Mouse (Mus musculus): ENCODE measurements around the gene Foxi1.
"Not testable (repeated sequence)": the region's sequence is repeated elsewhere in the genome, so short reads cannot be mapped to it uniquely, and the experiment has no call there.

The Foxi1 gene

DNA sequence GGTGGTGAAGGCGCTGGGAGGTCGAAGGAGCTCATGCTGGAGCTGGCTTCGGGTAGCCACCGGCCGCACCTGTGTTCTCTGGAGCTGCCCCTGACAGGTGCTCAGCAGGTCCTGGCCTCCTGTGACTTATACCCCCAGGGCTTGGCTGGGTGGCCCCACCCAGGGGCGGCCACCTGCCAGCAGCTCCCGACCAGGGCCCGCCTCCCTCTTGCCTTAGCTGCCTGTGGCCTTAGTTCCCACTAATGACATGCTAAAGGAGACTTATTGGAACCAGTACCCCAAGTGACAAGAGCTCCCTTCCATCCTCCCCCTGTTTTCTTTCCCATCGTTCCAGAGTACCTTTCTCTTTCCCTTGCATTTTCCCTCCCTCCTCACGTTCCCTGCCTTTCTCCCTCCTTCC lies at the start of gene Foxi1:
TSS of gene Foxi1 (minus strand) at position 101 of the 400 bp plus-strand sequence.
- DNase-seq, result no peak

GRCm38 (mm10) chr11:34242979-34243378 lies 35.1 kb upstream of the Foxi1 start:
- DNase-seq, result no peak

DNA sequence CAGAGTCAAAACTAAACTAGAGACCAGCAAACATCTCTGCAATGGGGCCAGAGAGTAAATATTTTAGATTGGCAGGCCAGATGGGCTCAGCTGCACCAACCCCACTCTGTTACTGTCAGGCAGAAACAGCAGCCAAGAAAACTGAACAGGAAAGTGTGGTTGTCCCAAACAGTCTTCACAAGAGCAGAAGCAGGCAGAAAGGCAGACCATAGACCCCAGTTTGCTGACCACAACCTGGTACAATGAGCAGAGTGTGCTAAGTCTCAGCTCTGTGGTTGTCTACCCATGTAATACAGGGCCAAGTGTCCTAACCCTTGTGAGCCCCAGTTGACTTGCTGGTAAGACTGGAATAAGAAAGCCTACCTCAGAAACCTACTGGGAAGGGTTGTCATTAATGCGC lies 32.4 kb upstream of the Foxi1 start:
- no peak for DNase-seq

GRCm38 (mm10) chr11:34239691-34240090 lies 31.8 kb upstream of the Foxi1 start:
- DNase-seq, result no peak

- DNase-seq, result no peak
Measured at GRCm38 (mm10) chr11:34236885-34237284, 29.0 kb upstream of the Foxi1 start.

DNA sequence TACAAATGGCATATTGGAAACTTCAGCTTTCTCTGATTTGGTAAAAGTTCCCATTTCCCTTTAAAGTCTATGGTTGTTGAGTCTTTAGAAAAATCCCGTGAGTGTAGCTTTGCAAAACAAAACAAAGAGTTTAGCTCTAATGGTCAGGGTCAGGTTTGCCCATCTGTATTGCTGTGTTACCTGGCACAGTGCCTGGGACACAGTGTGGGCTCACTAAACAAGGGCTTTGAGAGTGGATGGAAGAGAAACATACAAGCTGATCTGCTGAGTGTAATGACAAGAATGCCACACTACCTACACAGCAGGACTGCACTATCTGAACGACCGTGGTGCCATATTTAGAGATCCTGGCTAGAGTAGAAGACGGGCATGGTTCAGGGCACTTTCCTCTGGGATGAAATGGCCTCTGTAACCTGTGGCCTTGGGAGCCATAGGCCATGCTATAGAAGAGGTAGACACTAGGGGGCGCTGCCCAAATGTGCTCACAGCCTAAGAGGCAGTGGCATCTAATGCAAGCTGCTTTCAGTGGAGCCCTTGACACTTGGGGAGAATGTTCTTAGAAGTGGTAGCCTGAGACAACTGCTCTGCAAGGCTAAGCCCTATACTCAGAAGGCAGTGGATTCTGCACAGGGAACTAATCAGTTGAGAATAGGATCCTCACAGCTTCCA lies 28.3 kb upstream of the Foxi1 start:
- DNase-seq, result no peak

DNA sequence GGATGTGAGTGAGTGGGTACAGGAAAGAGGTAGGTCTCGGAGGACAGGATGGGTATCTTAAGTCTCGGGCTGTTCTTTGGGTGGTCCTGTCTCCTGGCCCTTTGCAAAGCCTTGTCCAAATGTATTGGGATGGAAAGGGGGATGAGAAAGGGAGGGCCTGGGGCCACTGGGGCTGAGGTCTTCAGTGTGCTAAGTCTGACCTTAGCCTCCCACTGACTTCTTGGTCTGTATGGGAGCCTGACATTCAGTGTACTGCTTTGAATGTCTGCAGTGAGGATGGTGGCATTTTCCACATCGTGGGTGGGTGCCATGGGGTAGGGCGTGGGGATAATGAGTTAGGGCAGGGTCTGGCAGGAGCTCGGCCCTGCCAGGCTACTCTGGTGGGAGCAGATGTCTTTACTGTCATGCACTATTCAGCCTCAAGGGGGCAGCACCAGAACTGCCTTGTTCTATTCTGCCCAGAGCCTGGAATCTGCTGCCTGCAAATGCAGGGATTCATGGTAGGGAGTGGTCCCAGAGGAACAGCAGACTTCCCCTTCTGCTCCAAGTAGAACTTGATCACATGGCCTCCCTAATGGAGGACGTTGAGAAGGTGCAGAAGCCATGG lies 21.0 kb upstream of the Foxi1 start:
- peak; percentile 17 for DNase-seq

DNA sequence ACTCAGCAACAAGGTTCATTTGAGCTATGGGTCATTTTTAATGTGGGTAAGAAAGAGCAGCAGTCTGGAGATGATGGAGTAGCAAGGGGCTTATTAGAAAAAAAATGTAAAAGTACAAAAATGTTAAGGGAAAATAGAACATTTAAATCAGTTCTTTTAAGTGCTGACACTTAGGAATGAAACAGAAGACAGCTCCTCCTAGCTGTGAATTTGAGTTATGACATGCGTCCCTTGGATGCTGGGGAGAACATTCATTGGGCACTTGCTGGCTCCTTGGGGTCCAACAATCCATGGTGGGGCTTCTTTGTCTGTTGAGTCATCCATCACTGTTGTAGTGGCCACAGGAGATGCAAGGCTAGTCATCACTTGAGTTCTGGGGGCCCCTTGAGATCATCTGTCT lies 19.3 kb upstream of the Foxi1 start:
- no peak for DNase-seq

DNA sequence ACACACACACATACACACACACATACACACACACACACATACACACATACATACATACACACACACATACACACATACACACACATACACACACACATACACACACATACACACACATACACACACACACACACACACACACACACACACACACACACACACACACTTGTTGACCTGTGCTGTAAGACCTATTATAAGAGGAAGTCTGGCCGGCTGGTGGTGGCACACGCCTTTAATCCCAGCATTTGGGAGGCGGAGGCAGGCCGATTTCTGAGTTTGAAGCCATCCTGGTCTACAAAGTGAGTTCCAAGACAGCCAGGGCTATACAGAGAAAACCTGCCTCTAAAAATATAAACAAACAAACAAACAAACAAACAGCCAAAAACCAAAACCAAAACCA lies 12.7 kb upstream of the Foxi1 start:
- not testable (repeated sequence) for DNase-seq

DNA sequence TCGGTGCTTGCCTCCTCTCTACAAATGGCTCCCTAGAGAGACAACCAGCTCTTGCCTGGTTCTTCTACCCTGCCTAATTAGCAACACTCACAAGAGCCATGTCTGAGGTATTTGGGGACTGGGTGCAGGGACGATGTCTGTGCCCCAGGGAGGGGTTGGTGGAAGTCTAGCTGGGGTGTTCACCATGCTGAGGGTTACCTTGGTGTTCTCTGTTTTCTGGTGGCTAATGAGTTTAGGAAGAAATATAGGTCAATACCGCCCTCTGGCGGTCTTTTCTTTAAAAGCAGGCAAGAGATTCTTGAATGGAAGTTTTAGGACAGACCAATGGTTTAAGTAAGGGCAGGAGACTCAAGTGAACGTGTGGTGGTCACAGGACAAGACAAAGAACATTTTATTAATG lies 5.0 kb upstream of the Foxi1 start:
- peak; percentile 40 for DNase-seq

DNA sequence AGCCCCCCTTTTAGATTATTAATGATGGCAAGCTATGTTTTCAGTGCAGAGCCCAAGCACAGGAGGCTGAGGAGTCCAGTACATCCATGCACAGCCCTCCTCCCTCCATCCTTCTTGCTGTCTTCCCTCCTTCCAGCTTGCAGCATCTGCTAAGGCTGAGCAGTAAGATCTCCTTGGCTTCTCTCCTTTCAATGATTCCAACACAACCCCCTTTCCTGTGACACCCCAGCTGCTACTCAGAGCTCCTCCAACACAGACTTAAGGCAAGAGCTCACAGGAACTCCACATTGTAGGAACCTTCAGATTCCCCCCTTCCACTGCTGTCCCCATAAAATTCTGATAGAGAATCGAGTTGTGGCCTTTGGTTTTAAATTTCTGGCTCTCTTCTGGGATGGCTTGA lies 5.1 kb downstream of the Foxi1 start:
- DNase-seq, result no peak

DNA sequence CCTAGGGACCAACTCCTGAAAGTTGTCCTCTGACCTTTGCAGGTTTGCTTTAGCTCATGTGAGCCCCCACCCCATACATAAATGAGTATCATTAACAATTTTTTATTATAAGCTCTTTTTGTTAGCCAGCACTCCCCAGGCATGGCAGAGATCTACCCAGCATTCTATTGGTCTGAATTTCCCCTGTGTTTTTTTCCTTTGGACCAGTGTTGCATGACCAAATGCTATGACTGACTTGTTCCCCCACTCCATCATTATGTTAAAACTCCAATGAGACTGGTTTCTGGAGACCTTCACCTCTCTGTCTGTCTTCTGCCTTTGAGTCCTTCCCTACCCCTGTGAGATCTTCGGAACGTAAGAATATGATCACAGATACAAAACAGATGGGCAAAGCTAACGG lies 12.7 kb downstream of the Foxi1 start:
- DNase-seq, result no peak

DNA sequence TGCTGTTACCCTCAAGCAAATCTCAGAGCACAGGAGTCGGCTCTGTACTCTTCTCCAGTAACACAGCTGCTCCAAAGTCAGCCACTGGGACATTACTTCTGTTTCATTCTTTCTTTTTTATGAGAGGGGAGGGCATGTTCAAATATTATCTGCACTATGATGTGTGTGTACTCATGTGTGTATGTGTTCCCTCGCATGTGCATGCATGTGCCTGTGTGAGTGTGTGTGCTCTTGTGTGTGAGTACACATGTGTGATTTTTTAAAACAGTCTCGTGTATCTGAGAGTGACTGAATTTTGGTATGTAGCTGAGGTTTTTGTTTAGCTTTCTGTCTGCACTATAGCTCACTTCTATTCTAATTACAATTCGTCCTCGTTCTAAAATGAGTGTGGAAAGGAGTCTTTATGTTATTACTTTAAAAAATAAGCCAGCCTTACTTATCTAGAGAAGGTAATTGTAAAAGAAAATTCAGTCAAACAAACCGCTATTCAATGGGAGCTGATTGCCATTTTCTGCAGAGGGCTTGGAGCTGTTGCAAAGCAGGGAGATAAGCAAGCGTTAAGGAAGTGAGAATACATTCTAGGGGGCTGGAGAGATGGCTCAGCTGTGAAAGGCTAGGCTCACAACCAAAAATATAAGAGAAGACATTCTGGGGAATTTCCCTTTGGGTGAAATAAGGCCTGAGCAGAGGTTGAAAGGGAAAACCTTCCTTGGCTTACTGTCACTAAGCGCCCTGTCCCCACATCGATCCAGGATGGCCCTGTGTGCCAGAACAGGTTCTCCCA lies 13.5 kb downstream of the Foxi1 start:
- no peak for DNase-seq

- DNase-seq, result no peak
Measured at GRCm38 (mm10) chr11:34193658-34194057, 14.2 kb downstream of the Foxi1 start.

DNA sequence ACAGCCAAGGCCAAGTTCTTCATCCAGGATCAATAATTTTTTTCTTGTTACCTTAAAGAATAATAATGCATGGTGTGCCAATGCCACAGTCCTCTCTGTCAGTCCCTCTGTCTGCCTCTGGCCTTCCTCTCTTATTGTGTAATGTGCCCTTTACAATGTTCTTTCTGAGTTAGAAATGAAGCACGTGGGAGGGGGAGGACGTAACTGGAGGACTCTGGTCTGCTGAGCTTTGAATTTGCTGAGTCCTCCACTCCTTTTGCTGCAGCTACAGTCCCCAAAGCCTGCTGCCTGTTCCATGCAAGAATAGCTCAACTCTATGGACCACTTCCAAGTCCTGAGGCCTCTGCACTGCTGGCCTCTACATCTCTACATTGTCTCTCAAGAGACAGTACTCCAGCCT lies 23.6 kb downstream of the Foxi1 start:
- DNase-seq, result no peak

DNA sequence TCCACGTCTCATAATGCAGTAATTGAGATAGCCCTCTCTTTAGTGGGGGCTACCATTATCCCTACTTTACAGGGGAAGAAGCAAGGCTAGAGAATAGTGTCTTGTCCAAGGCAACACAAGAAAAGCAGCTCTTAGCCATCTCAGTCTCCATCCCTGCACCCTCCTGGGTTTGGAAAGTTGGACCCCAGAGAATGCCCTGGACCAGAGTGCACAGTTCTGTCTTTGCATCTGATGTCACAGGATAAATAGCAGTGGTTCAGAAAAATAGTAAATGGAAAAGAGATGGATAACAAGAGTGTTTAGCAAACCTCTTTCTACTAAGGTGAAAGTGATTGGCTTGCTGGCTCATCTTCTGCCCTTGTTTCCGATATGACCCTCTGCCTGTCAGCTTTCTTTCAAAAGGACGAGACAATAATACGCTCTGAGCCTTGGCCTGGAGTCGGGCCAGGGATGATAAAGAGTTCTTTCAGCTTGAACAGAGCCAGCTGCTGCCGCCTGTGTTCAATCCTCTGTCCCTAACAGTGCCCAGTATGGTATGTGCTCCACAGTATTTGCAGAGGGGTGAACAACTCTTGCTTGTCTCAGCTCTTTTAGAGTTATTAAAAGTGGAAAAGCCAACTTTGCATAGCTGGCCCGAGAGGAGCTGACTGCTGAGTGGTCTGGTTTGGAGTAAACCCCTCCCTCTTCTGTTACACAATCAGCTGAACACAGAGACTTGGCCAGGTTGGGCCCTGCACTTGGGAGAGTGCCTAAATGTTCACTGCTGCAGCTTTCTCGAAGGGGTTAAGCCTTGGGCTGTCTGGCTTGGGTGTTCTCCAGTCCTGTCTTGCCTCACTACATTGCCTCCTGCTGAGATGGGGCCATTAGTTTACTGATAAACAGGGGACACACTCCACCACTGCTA lies 26.4 kb downstream of the Foxi1 start:
- no peak for DNase-seq

DNA sequence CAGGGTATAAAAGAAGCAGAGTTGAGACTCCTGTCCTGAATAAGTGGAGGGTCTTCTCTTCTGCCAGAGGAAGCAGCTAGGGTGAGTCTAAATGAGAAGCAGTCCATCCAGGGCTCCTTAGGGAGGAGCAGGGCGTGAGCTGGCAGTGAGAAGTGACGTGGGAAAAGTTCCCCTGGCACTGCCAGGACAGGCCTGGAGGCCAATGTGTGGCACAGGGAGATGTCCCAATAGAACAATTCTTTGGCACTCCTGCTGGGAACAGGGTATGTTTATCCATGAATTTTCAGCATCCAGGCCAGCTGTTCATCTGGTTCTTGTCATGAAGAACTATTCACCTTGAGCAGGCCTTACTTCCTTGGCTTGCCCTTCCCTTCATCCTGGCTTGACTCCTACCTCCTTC lies 29.1 kb downstream of the Foxi1 start:
- DNase-seq, result no peak

DNA sequence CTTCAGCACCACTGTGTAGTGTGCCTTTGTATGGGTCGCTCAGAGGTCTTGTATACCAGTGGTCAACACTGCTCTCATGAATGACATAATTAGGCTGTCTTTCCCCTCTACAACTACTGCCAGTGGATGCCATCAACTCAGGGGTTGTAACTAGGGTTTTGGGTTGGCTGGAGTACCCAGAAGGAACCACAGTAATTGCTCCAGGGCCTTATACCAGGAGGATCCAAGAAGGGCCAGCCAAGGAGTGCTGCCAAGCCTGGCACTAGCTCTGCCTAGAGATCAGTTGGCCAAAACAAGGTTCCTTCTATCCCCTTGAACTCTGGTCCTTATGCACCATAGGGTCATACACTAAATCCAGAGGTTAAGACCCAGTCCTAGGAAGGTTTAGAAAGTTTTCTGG lies 31.5 kb downstream of the Foxi1 start:
- DNase-seq, result no peak

- no peak for DNase-seq
Measured at GRCm38 (mm10) chr11:34171221-34171620, 36.7 kb downstream of the Foxi1 start.

- DNase-seq, result no peak
Measured at GRCm38 (mm10) chr11:34169464-34169894, 38.4 kb downstream of the Foxi1 start.

GRCm38 (mm10) chr11:34166392-34166791 lies 41.5 kb downstream of the Foxi1 start:
- DNase-seq, result no peak

DNA sequence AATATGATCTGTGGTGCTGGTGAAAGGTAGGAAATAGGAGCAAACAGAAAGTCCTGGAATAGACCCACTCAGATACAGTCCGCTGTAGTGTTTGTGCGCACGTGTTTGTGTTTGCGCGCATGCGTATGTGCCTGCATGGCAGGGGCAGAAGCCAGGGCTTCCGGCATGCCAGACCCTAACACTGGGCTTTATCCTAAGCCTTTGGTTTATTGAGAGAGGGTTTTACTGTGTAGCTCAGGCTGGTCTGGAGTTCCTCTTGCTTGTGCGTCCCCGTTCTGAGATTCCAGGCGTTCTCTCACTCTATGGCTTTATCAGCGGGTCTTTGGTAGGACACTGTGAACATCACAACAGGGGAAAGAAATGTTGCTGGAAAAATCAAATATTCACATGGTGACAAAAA lies 42.6 kb downstream of the Foxi1 start:
- DNase-seq, result no peak

DNA sequence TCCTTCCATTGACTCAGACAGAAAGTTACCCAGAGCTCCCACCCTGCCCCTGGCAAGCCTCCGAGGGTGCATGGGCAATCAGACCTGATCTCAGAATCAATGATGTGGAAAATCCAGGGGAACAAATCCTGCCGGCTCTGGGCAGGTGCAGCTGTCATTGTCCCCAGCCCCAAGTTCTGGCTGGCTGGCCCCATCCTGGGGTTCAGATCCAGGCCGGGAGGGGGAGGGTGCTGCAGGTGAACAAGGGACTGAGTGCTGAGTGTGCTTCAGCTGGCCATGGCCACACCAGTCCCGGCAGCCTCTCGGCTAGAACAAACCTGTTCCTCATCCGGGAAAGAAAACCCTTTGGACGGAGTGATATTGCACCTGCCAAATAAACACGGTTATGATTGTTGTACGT lies 49.0 kb downstream of the Foxi1 start:
- no peak for DNase-seq
